Mouse (Mus musculus) liver, adult 2 months (tissue): ENCODE data around the gene Nmrk1.

Source experiments
- CTCF ChIP-seq: fragments of 200-500 bp; IDR thresholded peaks from 2 replicates; pipeline ENCODE4 v1.5.1; 2011; ENCODE audit warnings: low read depth, low read length, control low read depth
- POLR2A ChIP-seq: fragments of 200-500 bp; IDR thresholded peaks from 2 replicates; pipeline ENCODE4 v1.6.1; 2011; ENCODE audit warnings: low read length, control low read depth; ENCODE audit not compliant: insufficient read depth; ENCODE audit errors: extremely low read depth

GRCm38 (mm10) chr19:18692176-18692575, 60.4 kb downstream of the Nmrk1 start:
- TF ChIP-seq CTCF (no peak), POLR2A (no peak)
